Mouse (Mus musculus) neural tube, embryonic 11.5 days (tissue): ENCODE data around the gene Kcnq5. TPM values are rescaled to one million over a fixed set of nuclear protein-coding genes. Genes with fewer than 3 reads are reported as not detected.
"Not testable (repeated sequence)": the region's sequence is repeated elsewhere in the genome, so short reads cannot be mapped to it uniquely, and the experiment has no call there.

Experiments
- ATAC-seq: fragments of 200-750 bp; cut with Nextera tagmentation; 2 replicates; pipeline ENCODE4 v1.8.0; 2017; ENCODE audit warnings: moderate number of reproducible peaks, mild to moderate bottlenecking, moderate TSS enrichment, moderate library complexity; ENCODE audit not compliant: insufficient read depth, low FRiP score, low TSS enrichment
- DNase-seq: peaks from one replicate; pipeline ENCODE4 v3.0.0-alpha.2; 2015; ENCODE audit warnings: low spot score
- H3K27ac ChIP-seq: fragments of 300-500 bp; sonication (generic); 2 replicates; pipeline ENCODE4 v1.5.1; 2014; ENCODE audit warnings: low read depth, mild to moderate bottlenecking, low read length
- H3K27me3 ChIP-seq: fragments of 300-500 bp; sonication (generic); 2 replicates; pipeline ENCODE4 v1.6.1; 2014; ENCODE audit warnings: mild to moderate bottlenecking, low read length, mixed read lengths; ENCODE audit not compliant: control insufficient read depth, insufficient read depth
- H3K36me3 ChIP-seq: fragments of 300-500 bp; sonication (generic); 2 replicates; pipeline ENCODE4 v1.6.1; 2014; ENCODE audit warnings: mild to moderate bottlenecking, low read length, moderate library complexity, mixed read lengths; ENCODE audit not compliant: control insufficient read depth, insufficient read depth
- H3K4me1 ChIP-seq: fragments of 300-500 bp; sonication (generic); 2 replicates; pipeline ENCODE4 v1.6.1; 2014; ENCODE audit warnings: low read length, mixed read lengths; ENCODE audit not compliant: control insufficient read depth, insufficient read depth
- H3K4me2 ChIP-seq: fragments of 300-500 bp; sonication (generic); 2 replicates; pipeline ENCODE4 v1.6.1; 2014; ENCODE audit warnings: low read depth, mild to moderate bottlenecking, moderate library complexity
- H3K4me3 ChIP-seq: fragments of 300-500 bp; sonication (generic); 2 replicates; pipeline ENCODE4 v1.5.1; 2014; ENCODE audit warnings: low read depth, low read length
- H3K9ac ChIP-seq: fragments of 300-500 bp; sonication (generic); 2 replicates; pipeline ENCODE4 v1.6.1; 2014; ENCODE audit warnings: mild to moderate bottlenecking, low read length
- H3K9me3 ChIP-seq: fragments of 300-500 bp; sonication (generic); 2 replicates; pipeline ENCODE4 v1.6.1; 2016; ENCODE audit warnings: low read length; ENCODE audit not compliant: control insufficient read depth
- WGBS: fragments of 180-500 bp; shearing (Covaris S2); extraction: QIAGEN DNeasy Blood & Tissue Kit; methylation state at CpG from one replicate; pipeline ENCODE4 v1.1.7; 2014; 5-methylcytosine and 5-hydroxymethylcytosine counted together
- polyA plus RNA-seq: library from polyadenylated mRNA; unstranded; fragments of >200 nt; fragmentation: Nextera tagmentation; extraction: Ambion mirVana; gene quantifications from 2 replicates; pipeline ENCODE4 v1.2.1, GENCODE M21; 2014

Gene Kcnq5
- polyA plus RNA-seq, 1 experiment from 2014 or later: 1.0 TPM

DNA sequence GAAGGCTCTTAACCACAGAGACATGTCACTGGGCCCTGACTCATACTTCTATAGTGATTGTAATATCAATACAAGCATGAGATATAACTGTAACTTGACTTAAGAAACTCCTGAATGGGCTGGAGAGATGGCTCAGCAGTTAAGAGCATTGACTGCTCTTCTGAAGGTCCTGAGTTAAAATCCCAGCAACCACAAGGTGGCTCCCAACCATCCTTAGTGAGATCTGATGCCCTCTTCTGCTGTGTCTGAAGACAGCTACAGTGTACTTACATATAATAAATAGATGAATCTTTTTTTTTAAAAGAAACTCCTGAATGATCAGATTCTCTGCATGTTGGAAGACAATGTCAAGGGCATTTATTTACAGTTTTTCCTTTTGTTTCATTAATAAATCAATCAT is 542.4 kb downstream of the Kcnq5 start:
- ATAC-seq (no peak), DNase-seq (peak; percentile 28)
- Histone ChIP-seq H3K9me3 (no peaks in the 10 kb centered on the region), H3K27me3 (no peaks in the 10 kb centered on the region), H3K4me1 (no peaks in the 10 kb centered on the region), H3K36me3 (no peaks in the 10 kb centered on the region), H3K4me3 (no peak overlapping the region), H3K27ac (no peak overlapping the region), H3K4me2 (no peak overlapping the region), H3K9ac (no peak overlapping the region)

DNA sequence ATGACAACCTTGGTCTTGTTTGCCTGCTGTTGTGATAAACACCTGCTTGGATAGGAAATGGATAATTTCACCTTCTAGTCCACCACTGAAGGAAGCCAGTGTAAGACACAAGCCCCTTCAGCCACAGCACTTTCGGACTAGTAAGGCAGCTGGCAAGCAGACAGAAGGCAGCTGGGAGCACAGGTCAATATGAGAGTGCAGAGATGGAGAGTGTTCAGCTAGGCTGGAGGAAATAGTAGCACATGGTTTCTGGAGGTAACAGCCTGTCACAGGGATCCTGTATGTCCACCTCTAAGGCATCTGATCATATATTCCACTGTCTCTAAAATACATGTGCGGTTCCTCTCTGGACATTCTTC is 549.6 kb downstream of the Kcnq5 start:
- DNase-seq: no peak
- no peaks in the 10 kb centered on the region for H3K4me1 ChIP-seq
- no peak overlapping the region for H3K4me3 ChIP-seq
- no peak for ATAC-seq
- H3K9me3 ChIP-seq: no peaks in the 10 kb centered on the region
- H3K27me3 ChIP-seq: no peaks in the 10 kb centered on the region
- no peaks in the 10 kb centered on the region for H3K36me3 ChIP-seq
- H3K9ac ChIP-seq: no peak overlapping the region
- WGBS: 85% methylated on average over 2 of the region's 2 CpGs
- H3K27ac ChIP-seq: no peak overlapping the region
- no peak overlapping the region for H3K4me2 ChIP-seq

DNA sequence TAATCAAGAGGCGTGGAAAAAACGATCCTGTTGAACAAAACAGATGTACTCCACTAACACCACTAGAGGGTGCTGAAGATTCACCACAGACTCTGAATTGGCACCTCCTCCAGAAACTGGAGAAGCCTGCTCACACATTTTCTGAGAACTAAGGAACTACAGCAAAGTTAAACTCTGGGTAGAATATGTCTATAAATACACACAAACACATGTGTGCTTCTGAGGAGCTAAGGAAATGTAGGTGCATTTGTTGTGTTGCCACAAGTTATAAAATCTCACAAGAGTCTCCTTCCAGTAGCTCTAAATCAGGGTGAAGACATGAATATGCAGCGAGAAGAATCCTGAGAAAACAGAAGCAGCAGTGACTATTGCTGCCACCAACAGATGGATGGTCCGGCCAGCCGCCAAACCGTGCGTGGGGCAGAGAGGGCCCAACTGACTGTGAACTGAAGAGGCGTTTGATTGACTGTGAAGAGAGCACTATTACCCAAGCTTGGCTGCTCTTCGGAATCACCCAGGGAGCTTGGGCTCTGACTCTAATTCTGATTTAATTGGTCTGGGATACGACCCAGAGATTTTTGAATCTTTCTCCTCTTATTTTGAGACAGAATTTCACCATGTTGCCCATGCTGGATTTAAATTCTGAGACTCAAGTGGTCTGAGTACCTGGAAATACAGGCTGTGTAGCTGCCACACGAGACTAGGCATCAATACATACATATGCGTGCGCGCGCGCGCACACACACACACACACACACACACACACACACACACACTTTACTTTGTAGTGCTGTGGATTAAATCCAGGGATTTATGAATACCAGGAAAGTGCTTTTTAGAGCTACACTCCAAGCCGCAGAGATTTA is 550.2 kb downstream of the Kcnq5 start:
- Histone ChIP-seq H3K4me2 (no peak overlapping the region), H3K27me3 (no peaks in the 10 kb centered on the region), H3K9ac (no peak overlapping the region), H3K9me3 (no peaks in the 10 kb centered on the region), H3K4me1 (no peaks in the 10 kb centered on the region), H3K27ac (no peak overlapping the region), H3K36me3 (no peaks in the 10 kb centered on the region), H3K4me3 (no peak overlapping the region)
- peak; percentile 79 for ATAC-seq
- 54% methylated on average over 18 of the region's 18 CpGs for WGBS
- peak; percentile 31 for DNase-seq

DNA sequence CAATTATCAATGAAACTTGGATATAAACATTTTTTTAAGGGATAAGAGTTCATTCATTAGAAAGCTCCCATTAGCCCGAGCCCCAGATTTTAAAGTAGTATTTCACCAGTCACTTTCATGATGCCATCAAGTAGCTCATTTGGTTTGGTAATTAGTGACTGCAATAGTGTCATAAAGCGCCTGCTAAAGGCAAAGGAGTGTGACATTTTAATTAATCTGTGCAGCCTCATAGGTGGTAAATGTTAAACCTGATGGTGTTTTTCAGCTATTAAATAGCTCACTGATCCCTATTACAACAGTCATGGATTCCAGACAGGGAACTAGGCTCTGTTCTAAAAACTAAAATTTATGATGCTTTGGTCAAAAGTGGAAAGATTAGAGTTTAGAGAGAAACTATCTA is 554.5 kb downstream of the Kcnq5 start:
- Histone ChIP-seq H3K36me3 (no peaks in the 10 kb centered on the region), H3K4me3 (no peak overlapping the region), H3K27me3 (no peaks in the 10 kb centered on the region), H3K4me1 (no peaks in the 10 kb centered on the region), H3K9me3 (no peaks in the 10 kb centered on the region), H3K9ac (no peak overlapping the region), H3K27ac (no peak overlapping the region), H3K4me2 (no peak overlapping the region)
- WGBS: 45% methylated on average over 2 of the region's 2 CpGs
- ATAC-seq (no peak), DNase-seq (no peak)

GRCm38 (mm10) chr1:21402804-21403203 is 558.9 kb downstream of the Kcnq5 start:
- H3K27me3 ChIP-seq: no peaks in the 10 kb centered on the region
- WGBS: 94% methylated on average over 8 of the region's 8 CpGs
- ATAC-seq: no peak
- H3K4me1 ChIP-seq: no peaks in the 10 kb centered on the region
- H3K9ac ChIP-seq: no peak overlapping the region
- no peaks in the 10 kb centered on the region for H3K9me3 ChIP-seq
- no peak overlapping the region for H3K4me3 ChIP-seq
- no peaks in the 10 kb centered on the region for H3K36me3 ChIP-seq
- H3K4me2 ChIP-seq: no peak overlapping the region
- H3K27ac ChIP-seq: no peak overlapping the region
- DNase-seq: no peak

GRCm38 (mm10) chr1:21391138-21391671 is 570.5 kb downstream of the Kcnq5 start:
- 76% methylated on average over 6 of the region's 6 CpGs for WGBS
- H3K4me2 ChIP-seq: no peak overlapping the region
- no peak for ATAC-seq

DNA sequence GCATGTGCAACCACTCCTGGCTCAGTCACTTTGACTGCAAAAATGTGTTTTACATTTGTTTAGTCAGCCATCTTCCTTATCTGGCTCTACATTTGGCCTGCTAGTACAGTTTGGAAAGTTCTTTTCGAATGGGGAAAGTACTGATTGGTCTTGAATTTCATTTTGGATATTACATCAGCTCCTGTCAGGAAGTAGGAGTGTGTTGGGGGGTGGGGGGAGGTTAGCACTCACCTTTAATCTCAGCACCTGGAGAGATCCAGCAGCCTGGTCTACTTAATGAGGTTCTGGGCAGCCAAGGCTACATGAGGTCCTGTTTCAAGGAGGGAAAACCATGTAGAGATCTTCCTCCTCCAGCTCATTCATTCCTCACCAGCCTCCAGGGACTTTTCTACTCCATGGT is 578.5 kb downstream of the Kcnq5 start, which contains the start of gene Khdc1b:
Khdc1b (plus strand) TSS at position 301 of the 400 bp plus-strand sequence.
- Histone ChIP-seq H3K27me3 (no peaks in the 10 kb centered on the region), H3K9ac (no peak within 1 kb of the TSS), H3K4me1 (no peaks in the 10 kb centered on the region), H3K27ac (no peak within 1 kb of the TSS), H3K9me3 (no peaks in the 10 kb centered on the region), H3K36me3 (no peaks in the 10 kb centered on the region), H3K4me3 (no peak within 1 kb of the TSS), H3K4me2 (no peak within 1 kb of the TSS)
- WGBS: 90% methylated on average over 1 of the region's 1 CpGs
- DNase-seq (no peak), ATAC-seq (no peak)

More at GRCm38 (mm10) chr1:21391138-21391671, 570.5 kb downstream of the Kcnq5 start:
- Histone ChIP-seq H3K27ac (no peak overlapping the region), H3K9ac (no peak overlapping the region), H3K4me1 (no peaks in the 10 kb centered on the region), H3K27me3 (no peaks in the 10 kb centered on the region), H3K4me3 (no peak overlapping the region), H3K36me3 (no peaks in the 10 kb centered on the region), H3K9me3 (no peaks in the 10 kb centered on the region)
- no peak for DNase-seq

DNA sequence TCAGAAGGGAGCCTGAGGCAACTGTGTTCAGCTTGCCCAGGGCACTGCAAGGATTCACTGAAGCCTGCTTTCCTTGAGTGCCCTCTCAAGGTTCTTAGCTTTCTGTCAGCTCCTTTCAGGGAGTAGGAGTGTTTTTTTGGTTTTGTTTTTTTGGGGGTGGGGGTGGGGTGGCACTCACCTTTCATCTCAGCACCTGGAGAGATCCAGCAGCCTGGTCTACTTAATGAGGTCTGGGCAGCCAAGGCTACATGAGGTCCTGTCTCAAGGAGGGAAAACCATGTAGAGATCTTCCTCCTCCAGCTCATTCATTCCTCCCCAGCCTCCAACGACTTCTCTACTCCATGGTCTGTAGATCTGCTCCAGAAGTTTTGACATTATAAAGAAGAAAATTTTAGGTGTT is 593.7 kb downstream of the Kcnq5 start, which contains the start of gene Khdc1c:
Khdc1c (plus strand) TSS at position 301 of the 400 bp plus-strand sequence.
- H3K27ac ChIP-seq, H3K4me2 ChIP-seq, H3K4me3 ChIP-seq, H3K36me3 ChIP-seq, H3K27me3 ChIP-seq, DNase-seq, ATAC-seq, H3K4me1 ChIP-seq, H3K9me3 ChIP-seq, H3K9ac ChIP-seq: not testable (repeated sequence)
- WGBS: 76% methylated on average over 1 of the region's 1 CpGs

DNA sequence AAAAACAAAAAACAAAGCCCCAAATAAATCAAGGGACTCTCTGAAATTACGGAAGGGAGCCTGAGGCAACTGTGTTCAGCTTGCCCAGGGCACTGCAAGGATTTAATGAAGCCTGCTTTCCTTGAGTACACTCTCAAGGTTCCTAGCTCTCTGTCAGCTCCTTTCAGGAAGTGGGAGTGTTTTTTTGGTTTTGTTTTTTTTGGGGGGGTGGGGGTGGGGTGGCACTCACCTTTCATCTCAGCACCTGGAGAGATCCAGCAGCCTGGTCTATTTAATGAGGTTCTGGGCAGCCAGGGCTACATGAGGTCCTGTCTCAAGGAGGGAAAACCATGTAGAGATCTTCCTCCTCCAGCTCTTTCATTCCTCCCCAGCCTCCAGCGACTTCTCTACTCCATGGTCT is 612.4 kb downstream of the Kcnq5 start, which contains the start of gene Khdc1a:
Khdc1a (plus strand) TSS at position 301 of the 400 bp plus-strand sequence.
- H3K9me3 ChIP-seq: no peaks in the 10 kb centered on the region
- no peaks in the 10 kb centered on the region for H3K4me1 ChIP-seq
- no peaks in the 10 kb centered on the region for H3K27me3 ChIP-seq
- WGBS: 74% methylated on average over 2 of the region's 2 CpGs
- DNase-seq: no peak
- no peak for ATAC-seq
- no peak within 1 kb of the TSS for H3K9ac ChIP-seq
- no peaks in the 10 kb centered on the region for H3K36me3 ChIP-seq
- H3K4me3 ChIP-seq: no peak within 1 kb of the TSS
- no peak within 1 kb of the TSS for H3K27ac ChIP-seq
- H3K4me2 ChIP-seq: no peak within 1 kb of the TSS
